ENCODE assay signal across 8 mouse cellular contexts in the genomic region with DNA sequence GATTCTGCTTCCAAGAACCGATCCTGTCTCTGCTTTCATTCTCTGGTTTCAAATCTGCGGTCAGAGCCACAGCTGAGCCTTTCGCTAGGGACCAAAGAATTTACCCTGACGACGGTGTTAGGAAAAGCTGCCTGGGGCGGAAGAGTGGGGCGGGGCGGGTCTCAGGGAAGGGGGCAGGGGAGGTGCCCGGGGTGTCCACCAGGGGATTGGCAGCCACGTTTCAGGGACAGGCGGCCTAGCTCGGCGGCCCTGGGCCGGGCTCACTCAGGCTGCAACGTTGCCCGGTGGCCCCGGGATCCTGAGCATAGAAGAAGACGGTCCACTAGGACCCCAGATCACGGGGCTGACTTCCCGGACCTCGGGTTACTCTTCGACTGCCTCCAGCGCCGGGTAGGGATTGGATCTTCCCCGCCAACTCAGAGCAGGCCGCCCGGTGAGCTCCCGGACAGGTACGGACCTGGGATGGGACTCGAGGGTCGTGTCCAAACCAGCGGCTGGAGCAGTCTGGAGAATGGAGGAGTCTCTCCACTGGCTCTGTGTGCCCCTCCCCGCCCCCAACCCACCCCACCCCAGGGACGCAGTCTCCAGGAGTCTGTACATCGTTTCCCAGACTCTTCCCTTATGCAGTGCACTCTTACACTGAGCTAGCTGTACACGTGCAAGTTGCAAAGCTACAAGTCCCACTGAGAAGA. TPM values are rescaled to one million over a fixed set of nuclear protein-coding genes. Genes with fewer than 3 reads are reported as not detected.
A peak's percentile ranks its signal among the peaks of the same experiment; 100 is the strongest.
DNase-seq lines count a peak whose midpoint lies in the region; ATAC-seq and TF ChIP-seq lines count a peak whose summit lies in the region.

Fbxo17 (plus strand) TSS at position 215 of the 692 bp plus-strand sequence.

- no peaks in the 10 kb centered on the region for H3K9me3 ChIP-seq in intestine, embryonic 16.5 days (ENCODE audit: control insufficient read depth, low read length)
- no peaks in the 10 kb centered on the region for H3K9me3 ChIP-seq in lung, postnatal 0 days (ENCODE audit: low read length)

- no peak for TF ChIP-seq EP300 in lung, postnatal 0 days (IDR thresholded peaks at IDR 0.05)

- peak within 1 kb of the TSS; percentile 33; the same call in 1 of the 2 replicates for H3K27ac ChIP-seq in intestine, embryonic 16.5 days (ENCODE audit: low read length)
- peak within 1 kb of the TSS; percentile 62; the same call in 1 of the 2 replicates for H3K27ac ChIP-seq in lung, postnatal 0 days (ENCODE audit: low read length)

- peak; percentile 19 to 46 for DNase-seq in spleen, adult 18-20 months
- DNase-seq in spleen, adult 12 weeks (ENCODE audit: low spot score), result no peak
- peak; percentile 74 for DNase-seq in embryo, embryonic 10 days (ENCODE audit: low spot score)
- DNase-seq in heart, adult 11 months, result peak; percentile 96
- DNase-seq in lung, postnatal 0 days (ENCODE audit: low spot score), result peak; percentile 82
- peak; percentile 45 for DNase-seq in ovary, adult 18-20 months (ENCODE audit: low spot score)

- H3K4me2 ChIP-seq in intestine, embryonic 16.5 days (ENCODE audit: low read depth, low read length), result peak within 1 kb of the TSS; percentile 82
- H3K4me2 ChIP-seq in lung, postnatal 0 days (replicated peaks; ENCODE audit: low read depth, low read length), result peak within 1 kb of the TSS; percentile 78

- no peaks in the 10 kb centered on the region for H3K27me3 ChIP-seq in intestine, embryonic 16.5 days (replicated peaks; ENCODE audit: control insufficient read depth, insufficient read depth, low read length)
- no peaks in the 10 kb centered on the region for H3K27me3 ChIP-seq in lung, postnatal 0 days (replicated peaks; ENCODE audit: insufficient read depth, low read length)

- ATAC-seq in intestine, embryonic 16.5 days, result peak; percentile 86
- ATAC-seq in lung, postnatal 0 days, result peak; percentile 90
- no peak for ATAC-seq in frontal cortex, adult (ENCODE audit: low TSS enrichment)

- TF ChIP-seq CTCF in lung, postnatal 0 days (IDR thresholded peaks at IDR 0.05), result peak; percentile 43

- H3K36me3 ChIP-seq in intestine, embryonic 16.5 days (ENCODE audit: control insufficient read depth, insufficient read depth, low read length), result no peaks in the 10 kb centered on the region
- H3K36me3 ChIP-seq in lung, postnatal 0 days (ENCODE audit: insufficient read depth, low read length), result no peaks in the 10 kb centered on the region

- H3K4me1 ChIP-seq in intestine, embryonic 16.5 days (ENCODE audit: control insufficient read depth, insufficient read depth, low read length), result peaks cover 4% of the 10 kb centered on the region; the same call in 1 of the 2 replicates
- no peaks in the 10 kb centered on the region for H3K4me1 ChIP-seq in lung, postnatal 0 days (ENCODE audit: insufficient read depth, low read depth, low read length)

- H3K9ac ChIP-seq in intestine, embryonic 16.5 days (ENCODE audit: low read depth, low read length), result peak within 1 kb of the TSS; percentile 77
- H3K9ac ChIP-seq in lung, postnatal 0 days (replicated peaks; ENCODE audit: low read depth), result peak within 1 kb of the TSS; percentile 52

- peak within 1 kb of the TSS; percentile 57 for H3K4me3 ChIP-seq in intestine, embryonic 16.5 days (ENCODE audit: low read length)
- peak within 1 kb of the TSS; percentile 42 for H3K4me3 ChIP-seq in lung, postnatal 0 days (ENCODE audit: low read depth, low read length)

- 3% methylated on average over 36 of the region's 36 CpGs for WGBS in intestine, embryonic 16.5 days
- WGBS in lung, postnatal 0 days, result under 1% methylated on average over 34 of the region's 36 CpGs

RNA-seq across cellular contexts. Expression of gene Fbxo17, which starts in this region (rescaled TPM):
- 5.1 and 6.1 TPM in 2 replicates for polyA plus RNA-seq in intestine, embryonic 16.5 days (2015; fragmentation: Nextera tagmentation; extraction: Ambion mirVana)
- 10.9 and 11.0 TPM in 2 replicates for polyA plus RNA-seq in lung, postnatal 0 days (2015; fragmentation: Nextera tagmentation; extraction: Ambion mirVana)
